Mouse (Mus musculus) liver, adult 2 months (tissue): ENCODE measurements at regions not wholly inside any gene's neighbourhood (a gene's known extent, or its start where the extent isn't known, plus 50 kb on each side); places are given as distances from the start of the nearest gene placed in this dataset.

Source experiments
- CTCF ChIP-seq: fragments of 200-500 bp; IDR thresholded peaks from 2 replicates; pipeline ENCODE4 v1.5.1; 2011; ENCODE audit warnings: low read depth, low read length, control low read depth
- POLR2A ChIP-seq: fragments of 200-500 bp; IDR thresholded peaks from 2 replicates; pipeline ENCODE4 v1.6.1; 2011; ENCODE audit warnings: low read length, control low read depth; ENCODE audit not compliant: insufficient read depth; ENCODE audit errors: extremely low read depth

GRCm38 (mm10) chr4:54812740-54813634, 131.9 kb upstream of the Zfp462 start:
- TF ChIP-seq POLR2A (no peak), CTCF (no peak)
